Mouse (Mus musculus) stomach, postnatal 0 days (tissue): Measurements from ENCODE around the gene Bsg. TPM values are rescaled to one million over a fixed set of nuclear protein-coding genes. Genes with fewer than 3 reads are reported as not detected.

Source experiments
- ATAC-seq: fragments of 200-750 bp; cut with Nextera tagmentation; 2 replicates; pipeline ENCODE4 v1.8.0; 2017; ENCODE audit not compliant: low FRiP score, low TSS enrichment
- DNase-seq: peaks from one replicate; pipeline ENCODE4 v3.0.0-alpha.2; 2016; ENCODE audit warnings: low spot score
- H3K27ac ChIP-seq: fragments of 300-500 bp; sonication (generic); replicated peaks from 2 replicates; pipeline ENCODE4 v1.5.1; 2014; ENCODE audit warnings: mild to moderate bottlenecking, control low read depth
- H3K27me3 ChIP-seq: fragments of 300-500 bp; sonication (generic); 2 replicates; pipeline ENCODE4 v1.6.1; 2014; ENCODE audit warnings: low read length; ENCODE audit not compliant: control insufficient read depth, insufficient read depth
- H3K36me3 ChIP-seq: fragments of 300-500 bp; sonication (generic); 2 replicates; pipeline ENCODE4 v1.6.1; 2014; ENCODE audit warnings: low read length, mixed read lengths; ENCODE audit not compliant: control insufficient read depth, insufficient read depth
- H3K4me1 ChIP-seq: fragments of 300-500 bp; sonication (generic); replicated peaks from 2 replicates; pipeline ENCODE4 v1.6.1; 2014; ENCODE audit warnings: antibody characterized with exemption; ENCODE audit not compliant: control insufficient read depth, insufficient read depth
- H3K4me2 ChIP-seq: fragments of 300-500 bp; sonication (generic); replicated peaks from 2 replicates; pipeline ENCODE4 v1.6.1; 2014; ENCODE audit warnings: low read depth, mild to moderate bottlenecking, control low read depth, moderate library complexity
- H3K4me3 ChIP-seq: fragments of 300-500 bp; sonication (generic); 2 replicates; pipeline ENCODE4 v1.5.1; 2014; ENCODE audit warnings: low read depth, low read length, control low read depth
- H3K9ac ChIP-seq: fragments of 300-500 bp; sonication (generic); 2 replicates; pipeline ENCODE4 v1.6.1; 2014; ENCODE audit warnings: mild to moderate bottlenecking, low read length, control low read depth, mixed read lengths
- H3K9me3 ChIP-seq: fragments of 300-500 bp; sonication (generic); 2 replicates; pipeline ENCODE4 v1.6.1; 2016; ENCODE audit warnings: low read length; ENCODE audit not compliant: control insufficient read depth
- CTCF ChIP-seq: IDR thresholded peaks from 2 replicates; pipeline ENCODE4 v1.5.1; 2016; ENCODE audit warnings: antibody characterized with exemption, low read depth, mild to moderate bottlenecking, moderate library complexity
- EP300 ChIP-seq: optimal IDR thresholded peaks from 2 replicates; pipeline ENCODE3; 2016; ENCODE audit warnings: antibody characterized with exemption
- WGBS: fragments of 180-500 bp; shearing (Covaris S2); extraction: QIAGEN DNeasy Blood & Tissue Kit; methylation state at CpG from one replicate; pipeline ENCODE4 v1.1.7; 2014; 5-methylcytosine and 5-hydroxymethylcytosine counted together
- polyA plus RNA-seq: library from polyadenylated mRNA; unstranded; fragments of >200 nt; fragmentation: Nextera tagmentation; extraction: Ambion mirVana; gene quantifications from 2 replicates; pipeline ENCODE4 v1.2.1, GENCODE M21; 2015

The Bsg gene
- polyA plus RNA-seq, 1 experiment from 2014 or later: 1,012 TPM

- DNase-seq (no peak), ATAC-seq (peak; percentile 22)
- WGBS: 59% methylated on average over 1 of the region's 1 CpGs
- no peak overlapping the region for H3K4me3 ChIP-seq
- H3K36me3 ChIP-seq: peaks cover 14% of the 10 kb centered on the region
- peaks cover 8% of the 10 kb centered on the region for H3K4me1 ChIP-seq
- peak overlapping the region; percentile 70 for H3K27ac ChIP-seq
- H3K27me3 ChIP-seq: no peaks in the 10 kb centered on the region
- H3K4me2 ChIP-seq: peak overlapping the region; percentile 83
- H3K9ac ChIP-seq: peak overlapping the region; percentile 13; the same call in 1 of the 2 replicates
- no peak for TF ChIP-seq CTCF
- TF ChIP-seq EP300: no peak
- no peaks in the 10 kb centered on the region for H3K9me3 ChIP-seq
Observed at GRCm38 (mm10) chr10:79707162-79707561, 2.9 kb downstream of the Bsg start.

- no peak overlapping the region for H3K9ac ChIP-seq
- WGBS: 53% methylated on average over 4 of the region's 4 CpGs
Observed at GRCm38 (mm10) chr10:79707759-79708158, 3.5 kb downstream of the Bsg start.

GRCm38 (mm10) chr10:79708668-79709067, 4.4 kb downstream of the Bsg start:
- Histone ChIP-seq H3K9me3 (no peaks in the 10 kb centered on the region), H3K27ac (no peak overlapping the region), H3K36me3 (peaks cover 14% of the 10 kb centered on the region), H3K9ac (no peak overlapping the region; the same call in 1 of the 2 replicates), H3K4me1 (peaks cover 8% of the 10 kb centered on the region), H3K4me2 (no peak overlapping the region), H3K27me3 (no peaks in the 10 kb centered on the region), H3K4me3 (no peak overlapping the region)
- 87% methylated on average over 21 of the region's 21 CpGs for WGBS
- DNase-seq (no peak), ATAC-seq (no peak)
- no peak for TF ChIP-seq CTCF
- TF ChIP-seq EP300: no peak

More at GRCm38 (mm10) chr10:79707759-79708158, 3.5 kb downstream of the Bsg start:
- ATAC-seq (peak; percentile 41), DNase-seq (peak; percentile 69)
- H3K27me3 ChIP-seq: no peaks in the 10 kb centered on the region
- H3K4me3 ChIP-seq: no peak overlapping the region
- peak overlapping the region; percentile 70 for H3K27ac ChIP-seq
- no peaks in the 10 kb centered on the region for H3K9me3 ChIP-seq
- TF ChIP-seq EP300 (no peak), CTCF (peak; percentile 14; the same call in 1 of the 2 replicates)
- peaks cover 8% of the 10 kb centered on the region for H3K4me1 ChIP-seq
- H3K36me3 ChIP-seq: peaks cover 14% of the 10 kb centered on the region
- H3K4me2 ChIP-seq: peak overlapping the region; percentile 11; the same call in 1 of the 2 replicates

- Histone ChIP-seq H3K36me3 (peaks cover 14% of the 10 kb centered on the region), H3K9ac (no peak overlapping the region), H3K27me3 (no peaks in the 10 kb centered on the region), H3K27ac (no peak overlapping the region), H3K4me2 (no peak overlapping the region), H3K4me3 (no peak overlapping the region), H3K9me3 (no peaks in the 10 kb centered on the region), H3K4me1 (peaks cover 8% of the 10 kb centered on the region)
- 60% methylated on average over 7 of the region's 7 CpGs for WGBS
- TF ChIP-seq CTCF (no peak), EP300 (no peak)
- no peak for ATAC-seq
- DNase-seq: no peak
Observed at GRCm38 (mm10) chr10:79709307-79709706, 5.0 kb downstream of the Bsg start.

- WGBS: 80% methylated on average over 1 of the region's 1 CpGs
- ATAC-seq: peak; percentile 4
- TF ChIP-seq EP300 (no peak), CTCF (peak; percentile 56)
Observed at GRCm38 (mm10) chr10:79712029-79712428, 7.7 kb downstream of the Bsg start.

GRCm38 (mm10) chr10:79712499-79713126, 8.3 kb downstream of the Bsg start:
- H3K27ac ChIP-seq: no peak overlapping the region
- H3K27me3 ChIP-seq: peaks cover 6% of the 10 kb centered on the region; the same call in 1 of the 2 replicates
- H3K4me1 ChIP-seq: 0 out of 2 replicates have a peak, but pooled peaks cover 2% of the 10 kb centered on the region
- peak; percentile 92 for DNase-seq
- TF ChIP-seq EP300: no peak
- peak; percentile 85 for TF ChIP-seq CTCF
- no peak overlapping the region for H3K4me2 ChIP-seq
- H3K4me3 ChIP-seq: no peak overlapping the region
- H3K9ac ChIP-seq: no peak overlapping the region
- H3K36me3 ChIP-seq: peaks cover 14% of the 10 kb centered on the region
- ATAC-seq: peak; percentile 73
- no peaks in the 10 kb centered on the region for H3K9me3 ChIP-seq
- WGBS: 20% methylated on average over 4 of the region's 6 CpGs

More at GRCm38 (mm10) chr10:79712029-79712428, 7.7 kb downstream of the Bsg start:
- no peak overlapping the region for H3K27ac ChIP-seq
- no peaks in the 10 kb centered on the region; the same call in 1 of the 2 replicates for H3K4me1 ChIP-seq
- peaks cover 2% of the 10 kb centered on the region; the same call in 1 of the 2 replicates for H3K27me3 ChIP-seq
- H3K9ac ChIP-seq: no peak overlapping the region
- DNase-seq: no peak
- peaks cover 14% of the 10 kb centered on the region for H3K36me3 ChIP-seq
- H3K4me2 ChIP-seq: no peak overlapping the region
- no peak overlapping the region for H3K4me3 ChIP-seq
- no peaks in the 10 kb centered on the region for H3K9me3 ChIP-seq
